Mouse (Mus musculus): ENCODE data around the gene Mrps24.

The Mrps24 gene

DNA sequence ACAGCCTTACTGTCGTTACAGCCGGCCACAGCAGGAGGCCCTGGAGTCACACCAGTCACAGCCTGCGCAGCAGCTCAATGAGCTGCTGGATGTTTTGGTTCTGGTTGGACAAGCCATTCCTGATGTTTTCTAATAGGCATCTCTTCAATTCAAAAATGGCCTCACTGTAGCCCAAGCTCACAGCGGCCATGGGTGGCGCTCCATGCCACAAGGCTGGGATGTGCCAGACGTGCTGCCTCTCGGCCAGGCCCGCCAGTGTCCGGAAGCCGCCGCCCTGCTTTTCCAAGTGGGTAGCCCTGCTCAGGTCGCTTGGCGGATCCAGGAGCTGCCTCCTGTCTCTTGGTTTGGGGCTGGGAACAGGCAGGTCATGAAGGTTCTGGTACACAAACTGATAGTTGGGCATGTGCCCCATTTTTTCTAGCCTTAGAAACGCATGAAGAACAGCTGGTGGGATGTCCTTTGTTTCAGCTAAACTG, at the start of gene Mrps24:
Gene Mrps24, minus strand, starts transcription at position 51 of the 476 bp plus-strand sequence.
- DNase-seq (ENCODE audit: low spot score): no peak

DNA sequence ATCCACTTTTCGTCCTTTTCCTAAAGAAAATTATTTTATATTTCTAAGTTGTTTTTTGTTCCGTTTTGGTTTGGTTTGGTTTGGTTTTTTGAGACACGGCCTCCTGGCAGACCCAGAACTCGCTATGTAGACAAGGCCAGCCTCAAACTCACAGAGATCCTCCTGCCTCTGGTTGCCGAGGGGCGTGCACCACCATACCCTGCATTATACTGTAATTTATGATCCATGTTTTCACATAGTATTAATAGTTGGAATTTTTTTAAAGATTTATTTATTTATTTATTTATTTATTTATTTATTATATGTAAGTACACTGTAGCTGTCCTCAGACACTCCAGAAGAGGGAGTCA, 47.1 kb upstream of the Mrps24 start:
- no peak for DNase-seq (ENCODE audit: low spot score)

DNA sequence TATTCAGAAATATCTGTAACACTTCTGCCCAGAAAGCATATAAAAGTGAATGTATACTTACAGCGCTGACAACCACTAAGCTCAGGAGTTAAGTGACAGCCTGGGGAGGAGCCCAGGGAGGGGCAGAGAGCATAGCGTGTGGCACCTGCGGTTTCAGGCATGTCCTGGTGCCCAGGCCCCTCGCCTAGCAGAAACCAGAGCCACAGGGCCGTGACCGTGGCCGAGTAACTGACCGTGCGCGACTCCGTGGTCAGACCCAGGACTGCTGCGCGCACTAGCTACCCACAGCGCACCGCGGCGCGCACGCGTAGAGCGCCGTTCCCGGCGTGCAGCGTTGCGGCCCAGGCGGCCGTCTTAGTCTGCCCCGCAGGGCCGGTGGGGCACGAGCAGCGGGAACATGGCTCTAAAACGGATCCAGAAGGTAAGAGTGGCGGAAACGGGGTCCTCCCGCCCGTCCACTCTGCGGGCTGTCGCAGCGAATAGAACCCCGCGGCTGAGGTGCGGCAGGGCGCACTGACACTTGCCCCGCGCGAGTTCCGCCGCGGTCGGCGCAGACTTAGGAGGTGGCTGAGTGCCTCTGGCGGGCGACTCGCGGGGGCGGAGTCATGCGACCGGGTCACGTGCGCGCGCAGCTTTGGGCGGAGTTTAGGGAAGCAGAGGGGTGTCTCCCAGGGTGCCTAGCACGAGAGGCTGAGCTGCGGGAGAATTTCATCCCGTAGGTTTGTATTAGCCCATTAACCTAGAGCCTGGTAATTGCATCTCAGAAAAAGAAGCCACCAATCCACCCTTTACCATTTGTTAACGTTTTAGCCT, 46.5 kb upstream of the Mrps24 start, which contains the start of gene Urgcp:
Gene Urgcp, minus strand, starts transcription at position 557 of the 813 bp plus-strand sequence.
- peak; percentile 95 for DNase-seq (ENCODE audit: low spot score)

DNA sequence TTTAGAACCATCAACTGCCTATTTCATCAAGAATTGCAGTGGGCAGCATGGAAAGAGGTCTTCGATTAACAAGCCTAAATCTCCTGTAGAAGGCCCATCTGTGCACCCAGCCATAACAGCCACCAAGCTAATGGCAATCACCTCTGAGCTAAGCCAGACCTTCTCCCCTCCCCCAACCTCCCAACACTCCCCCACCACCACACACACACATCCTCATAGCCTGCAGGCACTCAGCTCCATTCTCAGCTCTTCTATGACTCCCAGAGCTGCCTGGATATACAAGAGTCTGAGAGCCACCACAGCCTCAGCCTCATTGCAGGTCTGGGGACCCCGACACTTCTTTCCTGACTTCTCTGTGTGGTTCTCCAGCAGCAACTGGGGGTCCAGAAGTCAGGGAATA, 38.3 kb upstream of the Mrps24 start:
- DNase-seq (ENCODE audit: low spot score): no peak

DNA sequence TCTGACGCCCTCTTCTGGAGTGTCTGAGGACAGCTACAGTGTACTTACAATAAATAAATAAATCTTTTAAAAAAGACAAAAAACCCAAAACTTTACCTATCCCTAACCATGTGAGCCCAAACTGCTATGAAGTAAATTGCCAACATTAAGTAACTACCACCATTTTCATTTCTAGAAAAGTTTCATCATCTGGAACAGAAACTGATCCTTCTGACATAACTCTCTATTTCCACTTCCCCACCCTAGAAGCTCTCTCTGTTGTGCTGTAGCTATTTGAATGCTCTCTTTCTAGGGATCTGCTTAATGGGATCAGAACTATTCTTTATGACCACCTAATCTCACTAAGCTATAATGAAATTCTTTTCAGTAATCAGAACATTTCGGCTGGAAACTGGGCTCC, 29.5 kb upstream of the Mrps24 start:
- no peak for DNase-seq (ENCODE audit: low spot score)

DNA sequence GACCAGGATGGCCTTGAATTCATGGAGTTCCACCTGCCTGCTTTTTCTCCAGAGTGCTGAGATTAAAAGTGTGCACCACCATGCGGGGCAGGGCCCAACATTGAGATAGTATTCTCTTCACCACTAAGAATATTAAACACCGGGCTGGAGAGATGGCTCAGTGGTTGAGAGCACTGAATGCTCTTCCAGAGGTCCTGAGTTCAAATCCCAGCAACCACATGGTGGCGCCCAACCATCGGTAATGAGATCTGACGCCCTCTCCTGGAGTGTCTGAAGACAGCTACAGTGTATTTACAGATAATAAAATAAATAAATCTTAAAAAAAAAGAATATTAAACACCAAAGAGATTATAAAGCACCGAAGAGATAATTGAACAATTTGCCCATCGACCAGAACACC, 26.6 kb upstream of the Mrps24 start:
- no peak for DNase-seq (ENCODE audit: low spot score)

DNA sequence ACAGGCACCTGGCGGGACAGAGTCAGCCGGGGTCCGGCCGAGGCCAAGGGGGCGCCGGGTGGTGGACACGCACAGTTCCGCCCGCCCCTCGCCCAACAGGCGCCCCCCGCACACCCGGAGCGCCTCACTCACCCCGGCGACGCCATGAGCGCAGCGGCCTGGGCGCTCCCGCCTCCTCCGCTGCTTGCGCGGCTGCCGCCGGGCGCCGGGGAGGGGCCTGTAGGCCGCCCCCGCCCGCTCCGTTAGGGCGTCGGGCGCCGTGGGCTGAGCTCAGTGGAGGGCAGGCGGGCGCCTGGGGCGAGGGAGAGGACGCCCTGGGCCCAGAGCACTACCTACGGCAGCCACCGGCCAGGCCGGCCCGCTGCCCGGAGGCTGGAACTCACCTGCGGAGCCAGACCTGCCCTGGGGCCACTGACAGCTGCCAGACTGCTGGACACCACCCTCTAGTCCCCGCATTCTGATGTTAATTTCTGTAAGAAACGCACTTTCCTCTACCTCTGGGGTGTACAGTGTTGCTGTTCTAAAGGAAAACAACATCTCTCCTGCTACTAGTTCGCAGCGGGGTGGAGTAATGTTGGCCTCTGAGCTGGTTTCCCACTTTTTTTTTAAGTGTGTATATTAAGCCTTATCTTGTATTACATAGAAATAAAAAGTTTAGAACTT, 25.6 kb upstream of the Mrps24 start:
- peak; percentile 80 for DNase-seq (ENCODE audit: low spot score)

DNA sequence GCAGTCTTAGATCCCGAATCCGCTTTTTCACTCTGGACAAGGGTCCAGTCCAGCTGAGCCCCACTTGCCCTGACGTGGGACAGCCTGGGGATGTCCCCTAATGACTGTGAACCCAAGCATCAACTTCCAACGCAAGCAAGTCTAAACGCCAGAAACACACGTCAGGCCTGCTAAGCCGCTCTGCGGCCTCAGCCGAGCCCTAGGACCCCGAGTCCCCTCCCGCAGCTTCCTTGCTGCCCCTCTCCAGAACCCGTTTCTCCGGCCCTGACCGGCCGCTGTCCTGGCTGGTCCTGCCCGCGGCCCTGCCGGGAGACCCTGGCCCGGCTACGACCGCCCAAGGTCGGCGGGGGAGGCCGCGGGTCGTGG, 25.1 kb upstream of the Mrps24 start:
- DNase-seq (ENCODE audit: low spot score): no peak

DNA sequence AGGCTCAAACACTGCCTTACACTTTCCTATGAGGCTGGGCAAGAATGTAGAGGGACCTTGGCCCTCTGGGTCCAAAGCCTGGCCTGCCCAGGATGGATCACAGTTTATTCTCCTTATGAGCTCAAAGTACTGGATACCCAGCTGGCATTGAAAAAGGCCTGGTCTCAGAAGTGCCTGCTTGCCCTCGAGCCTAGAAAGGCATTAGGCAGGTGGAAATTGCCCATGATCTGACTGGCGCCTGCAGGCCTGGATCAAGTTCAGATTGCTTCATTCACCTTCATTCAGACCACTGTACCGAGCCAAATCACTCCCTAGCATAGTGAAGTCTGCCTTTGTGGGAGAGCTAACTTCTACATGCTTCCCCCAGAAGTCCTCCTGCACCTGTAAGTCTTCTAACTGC, 24.4 kb upstream of the Mrps24 start:
- no peak for DNase-seq (ENCODE audit: low spot score)

DNA sequence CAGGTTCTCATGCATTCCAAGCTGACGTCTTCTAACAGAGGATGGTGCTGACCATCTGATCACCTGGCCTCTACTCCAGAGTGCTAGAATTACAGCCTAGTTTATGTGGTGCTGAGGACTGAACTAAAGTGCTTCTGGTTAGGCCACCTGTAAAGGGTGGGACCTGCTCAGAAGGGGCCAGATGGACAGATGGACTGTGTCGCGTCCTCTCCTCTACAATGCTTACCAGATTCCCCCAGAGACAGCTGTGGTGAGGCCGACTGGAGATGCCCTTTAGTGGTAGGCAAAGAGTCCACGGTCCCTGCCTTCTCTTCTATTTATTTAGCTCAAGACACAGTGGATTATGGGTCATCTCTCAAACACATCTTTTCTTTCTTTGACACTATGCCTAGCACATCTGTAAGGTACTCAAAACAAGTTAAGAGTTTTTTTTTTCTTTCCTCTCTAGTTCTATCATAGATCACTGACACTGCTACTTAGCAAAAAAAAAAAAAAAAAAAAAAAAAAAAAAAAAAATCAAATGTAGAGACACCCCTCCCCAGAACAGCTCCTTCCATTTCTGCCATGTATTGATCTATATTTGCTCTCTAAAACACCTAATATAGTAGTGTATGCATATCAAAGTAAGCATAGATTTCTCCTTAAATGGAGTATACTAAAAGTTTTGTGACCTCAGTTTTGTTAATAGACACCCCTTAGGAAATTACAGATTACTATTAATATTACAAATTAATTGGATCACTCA, 23.6 kb upstream of the Mrps24 start:
- DNase-seq (ENCODE audit: low spot score): no peak

DNA sequence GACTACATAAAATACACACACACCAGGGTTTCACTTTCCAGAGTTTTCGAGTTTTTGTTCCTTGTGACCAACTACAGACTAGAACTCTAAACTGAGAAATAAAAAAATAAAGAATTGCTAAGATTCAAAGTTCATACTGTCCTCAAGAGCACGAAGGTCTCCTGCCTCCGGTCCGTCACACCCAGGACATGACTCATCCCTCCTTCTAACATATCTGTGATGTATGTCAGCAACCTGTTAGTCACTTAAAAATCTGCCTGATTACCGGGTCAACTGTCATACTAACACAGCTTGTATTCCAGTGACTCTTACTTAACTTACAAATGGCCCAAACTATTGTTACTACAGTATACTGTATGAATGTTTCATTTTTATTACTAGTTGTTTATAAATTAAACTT, 21.7 kb upstream of the Mrps24 start:
- no peak for DNase-seq (ENCODE audit: low spot score)

DNA sequence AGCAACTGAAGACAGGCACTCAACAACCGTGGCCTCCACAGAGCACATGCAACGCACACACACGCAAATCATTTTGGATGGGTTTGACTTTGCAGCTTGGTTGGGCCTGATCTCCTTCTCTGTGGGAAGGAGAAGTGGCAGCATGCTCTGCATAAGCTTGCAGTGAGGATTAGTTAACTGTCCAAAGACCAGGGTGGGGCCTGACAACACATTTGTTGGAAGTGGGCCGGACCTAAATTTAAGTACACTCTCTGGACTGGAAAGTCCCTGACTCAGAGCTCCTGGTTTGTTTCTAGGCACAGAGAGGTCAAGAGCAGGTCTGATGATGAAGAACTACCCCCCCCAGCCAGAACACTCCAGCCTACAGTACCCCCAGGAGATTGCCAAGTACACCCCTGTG, 18.8 kb upstream of the Mrps24 start:
- DNase-seq (ENCODE audit: low spot score): no peak

DNA sequence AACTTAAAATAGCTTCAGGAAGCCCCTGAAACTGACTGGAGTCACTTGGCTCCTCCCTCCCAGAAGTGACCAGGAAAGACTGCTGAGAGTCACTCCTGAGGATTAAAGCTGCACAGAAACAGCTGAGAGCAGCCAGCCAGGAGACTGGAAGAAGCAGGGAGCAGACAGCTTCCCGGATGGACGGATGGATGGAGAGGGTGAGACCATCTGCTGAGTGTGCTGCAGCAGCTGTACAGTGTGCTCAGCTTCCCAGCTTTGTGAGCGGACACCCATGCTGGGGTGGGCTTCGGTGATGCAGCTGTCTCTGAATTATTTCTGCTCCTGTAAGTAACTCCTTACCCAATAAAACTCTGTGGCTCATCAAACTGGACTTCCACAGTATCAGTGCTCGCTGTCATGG, 16.9 kb upstream of the Mrps24 start:
- no peak for DNase-seq (ENCODE audit: low spot score)

DNA sequence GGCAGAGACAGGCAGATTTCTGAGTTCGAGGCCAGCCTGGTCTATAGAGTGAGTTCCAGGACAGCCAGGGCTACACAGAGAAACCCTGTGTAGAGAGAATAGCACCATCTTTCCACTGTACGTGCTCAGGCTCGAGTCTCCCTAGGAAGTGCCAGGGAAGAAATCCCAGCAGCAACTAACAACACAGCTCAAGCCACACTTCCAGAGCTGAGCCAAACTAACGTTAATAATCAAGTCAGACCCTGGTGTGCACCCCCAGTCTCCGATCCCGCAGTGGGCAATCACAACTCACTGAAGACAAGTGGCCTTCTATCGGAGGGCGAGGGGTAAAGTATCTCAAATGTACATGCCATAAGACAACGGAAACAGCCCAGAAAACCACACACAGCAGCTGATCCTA, 14.1 kb upstream of the Mrps24 start:
- DNase-seq (ENCODE audit: low spot score): no peak

DNA sequence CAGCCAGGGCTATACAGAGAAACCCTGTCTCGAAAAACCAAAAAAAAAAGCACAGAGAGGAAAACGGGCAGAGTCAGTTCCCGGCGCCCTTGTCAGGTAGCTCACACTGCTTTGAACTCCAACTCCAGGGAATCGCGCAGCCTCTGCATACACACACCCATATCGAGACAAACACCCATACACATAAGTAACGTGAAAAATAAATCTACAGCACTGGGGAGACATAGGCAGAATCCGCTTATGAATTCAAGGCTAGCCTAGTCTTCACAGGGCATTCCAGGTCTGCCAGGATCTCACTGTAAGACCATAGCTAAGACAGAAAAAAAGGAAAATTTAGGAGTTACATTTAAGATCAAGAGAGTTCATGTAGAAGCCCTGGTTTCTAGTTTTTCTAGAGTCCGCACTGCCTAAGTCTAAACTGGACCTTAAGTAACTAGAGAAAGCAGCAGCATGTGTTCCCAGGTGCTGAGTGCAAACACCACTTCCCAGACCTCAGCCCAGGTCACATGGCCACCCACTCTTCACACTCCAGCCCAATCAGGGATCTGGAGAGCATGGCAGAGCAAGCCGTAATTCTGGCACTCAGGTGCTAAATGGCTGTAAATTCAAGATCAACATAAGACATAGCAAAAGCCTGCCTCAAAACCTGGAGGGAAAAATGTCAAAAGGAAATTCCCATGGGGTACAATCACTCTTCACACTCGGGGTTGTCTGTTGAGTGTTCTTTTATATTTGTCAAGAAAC, 3.3 kb upstream of the Mrps24 start:
- no peak for DNase-seq (ENCODE audit: low spot score)

DNA sequence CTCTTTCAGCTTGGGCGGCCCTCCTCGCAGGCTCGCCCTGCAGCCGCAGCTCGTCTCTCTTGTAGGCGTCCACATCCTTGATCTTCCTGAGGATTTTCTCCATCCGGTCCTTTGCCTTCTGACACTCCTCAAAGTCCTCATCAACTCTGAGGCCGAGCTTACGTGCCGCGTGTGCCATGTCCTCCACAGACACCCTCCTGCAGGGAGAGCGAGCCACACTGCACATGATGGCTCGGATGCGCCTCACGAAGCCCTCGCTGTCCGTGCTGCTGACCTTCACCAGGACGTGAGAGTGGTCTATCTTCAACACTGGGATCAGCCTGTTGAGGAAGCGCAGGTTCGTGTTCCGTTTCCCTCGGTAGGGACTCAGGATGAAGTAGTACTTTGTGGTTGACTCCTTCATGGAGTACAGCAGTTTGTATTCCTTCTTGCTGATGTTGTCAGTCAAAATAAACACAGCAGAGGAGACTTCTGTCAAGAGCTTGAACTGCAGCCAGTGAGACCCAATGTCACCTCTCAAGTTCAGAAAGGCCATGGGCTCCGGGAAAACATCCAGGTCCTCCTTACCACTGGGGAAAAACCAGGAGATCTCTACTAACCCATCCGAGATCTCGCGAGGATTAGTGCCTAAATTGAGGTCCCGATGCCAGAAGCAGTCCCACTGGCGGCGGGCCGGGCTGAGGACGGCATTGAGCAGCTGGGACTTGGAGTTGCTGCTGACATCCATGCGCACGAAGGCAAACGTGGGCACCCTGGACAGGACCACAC, 1.6 kb upstream of the Mrps24 start:
- no peak for DNase-seq (ENCODE audit: low spot score)

DNA sequence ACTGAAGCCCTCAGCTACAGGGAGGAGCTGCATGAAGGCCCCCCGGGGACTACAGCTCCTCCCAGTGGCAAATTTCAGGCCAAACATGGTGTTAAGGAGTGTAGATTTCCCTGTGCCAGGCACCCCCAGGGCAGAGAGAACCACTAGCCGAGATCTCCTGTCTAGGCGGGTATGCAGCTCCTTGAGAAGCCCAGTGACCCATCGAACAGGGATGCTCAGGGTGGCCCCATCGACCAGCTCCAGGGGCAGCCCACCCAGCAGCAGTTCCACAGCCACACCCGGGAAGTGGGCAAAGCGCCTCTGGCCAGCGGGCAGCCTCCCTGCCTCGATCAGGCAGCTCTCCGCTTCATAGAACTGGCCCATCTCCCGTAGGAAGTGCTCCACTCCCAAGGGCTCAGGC, 766 bp upstream of the Mrps24 start:
- no peak for DNase-seq (ENCODE audit: low spot score)

DNA sequence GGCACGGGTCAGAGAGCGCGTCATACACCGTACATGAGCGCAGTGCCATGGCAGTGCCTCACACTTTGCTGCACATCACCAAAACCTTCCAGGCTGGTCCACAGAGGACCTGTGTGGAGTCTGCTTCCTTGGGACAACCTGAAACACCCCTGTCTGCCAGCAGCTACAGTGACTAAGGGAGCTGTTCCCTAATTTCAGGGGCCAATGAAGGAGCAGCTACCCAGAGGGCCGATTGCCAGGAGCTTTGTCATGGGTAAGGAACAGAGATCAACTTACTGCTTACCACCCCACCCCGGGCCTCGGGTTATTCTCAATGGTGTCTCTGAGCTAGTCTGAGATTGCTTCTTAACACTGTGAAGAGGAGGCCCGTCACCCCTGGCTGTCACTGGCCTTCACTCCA, 301 bp downstream of the Mrps24 start:
- DNase-seq (ENCODE audit: low spot score): no peak

DNA sequence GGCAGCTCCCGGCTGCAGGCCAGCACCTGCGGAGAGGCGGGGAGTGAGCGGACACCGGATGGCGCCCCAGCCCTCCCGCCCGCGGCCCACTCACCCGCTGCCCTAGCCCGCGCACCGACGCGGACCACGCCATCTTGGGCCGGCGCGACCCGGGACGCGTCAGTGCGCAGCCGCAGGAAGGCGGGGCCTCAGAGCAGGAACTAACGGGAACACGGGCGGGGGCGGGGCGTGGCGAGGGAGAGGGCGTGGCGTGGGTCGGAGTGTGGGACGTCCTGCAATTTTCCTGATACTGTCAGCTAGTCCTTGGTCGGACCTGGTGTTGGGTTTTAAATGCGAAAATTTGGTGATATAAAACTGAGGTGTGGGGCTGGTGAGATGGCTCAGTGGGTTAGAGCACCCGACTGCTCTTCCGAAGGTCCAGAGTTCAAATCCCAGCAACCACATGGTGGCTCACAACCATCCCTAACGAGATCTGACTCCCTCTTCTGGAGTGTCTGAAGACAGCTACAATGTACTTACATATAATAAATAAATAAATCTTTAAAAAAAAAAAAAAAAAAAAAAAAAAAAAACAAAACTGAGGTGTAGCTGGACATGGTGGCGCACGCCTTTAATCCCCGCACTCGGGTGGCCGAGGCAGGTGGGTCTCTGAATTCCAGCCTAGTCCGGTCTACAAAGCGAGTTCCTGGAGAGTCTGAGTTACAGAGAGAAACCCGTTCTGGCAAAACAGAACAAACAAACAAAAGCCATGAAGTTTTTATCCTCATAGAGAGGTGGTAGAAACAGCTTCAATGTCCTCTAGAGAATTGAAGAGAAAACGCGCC, 7.7 kb downstream of the Mrps24 start:
- peak; percentile 90 for DNase-seq (ENCODE audit: low spot score)

DNA sequence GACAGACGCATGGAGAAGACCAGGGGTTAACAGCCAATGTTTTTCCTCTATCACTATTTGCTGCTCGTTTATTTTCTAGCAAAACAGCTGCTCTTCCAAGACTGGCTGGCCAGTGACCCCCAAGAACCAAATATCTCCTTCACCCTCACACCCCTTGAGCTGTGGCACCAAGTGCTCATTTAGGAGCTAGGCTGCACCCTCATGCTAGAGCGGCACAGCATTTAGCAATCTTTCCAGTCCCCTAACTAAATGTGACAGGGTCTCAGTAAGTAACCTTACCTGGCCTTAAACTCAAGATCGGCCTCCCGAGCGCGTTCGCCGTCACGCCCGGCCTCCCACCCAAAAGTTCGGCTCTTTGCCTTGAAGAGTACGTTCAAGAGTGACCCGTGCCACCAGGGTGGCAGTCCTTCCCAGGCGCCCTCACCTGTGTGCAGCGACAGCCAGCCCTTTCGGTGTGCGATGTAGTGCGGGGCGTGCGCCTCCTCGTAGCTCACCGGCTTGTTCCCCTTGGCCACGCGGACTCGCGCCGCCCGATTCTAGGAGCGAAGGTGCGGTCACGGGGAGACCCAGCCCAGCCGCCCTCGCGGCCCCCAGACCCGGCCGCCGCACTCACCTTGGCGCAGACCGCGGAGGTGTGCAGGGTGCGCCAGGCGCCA, 8.5 kb downstream of the Mrps24 start:
- no peak for DNase-seq (ENCODE audit: low spot score)
